Mouse (Mus musculus): ENCODE measurements around the gene Cenpb.

DNA sequence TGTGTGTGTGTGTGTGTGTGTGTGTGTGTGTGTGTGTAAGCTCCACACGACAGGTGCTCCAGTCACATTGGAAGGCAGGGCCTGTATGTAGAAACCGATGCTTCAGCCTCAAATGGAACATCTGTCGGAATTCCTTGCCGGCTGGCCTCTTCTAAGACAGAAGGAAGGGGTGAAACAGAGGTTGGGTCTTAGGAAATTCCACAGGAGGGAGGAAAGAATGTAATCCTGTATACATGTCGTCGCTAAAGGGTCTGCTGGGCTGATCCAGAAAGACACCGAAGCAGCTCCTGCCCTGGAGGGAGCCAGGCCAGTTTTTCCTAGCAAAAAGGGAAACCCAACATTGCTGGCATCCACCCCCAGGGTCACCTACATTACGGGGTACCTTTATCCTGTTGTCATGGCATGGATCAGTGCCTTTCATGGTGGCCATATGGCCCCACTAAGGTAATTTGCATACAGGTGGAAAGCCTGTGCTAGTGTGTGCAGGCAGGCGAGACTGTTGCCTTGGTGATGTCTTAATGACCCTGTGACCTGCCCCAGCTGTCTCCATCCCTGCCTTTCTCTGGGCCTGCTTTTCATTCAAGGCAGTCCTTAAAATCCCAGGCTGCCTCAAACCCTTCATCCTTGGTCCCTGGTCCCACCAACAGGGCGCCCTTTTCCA, 10.6 kb upstream of the Cenpb start:
- TF ChIP-seq CTCF (IDR thresholded peaks at IDR 0.05; ENCODE audit: low read depth) (no peak), EP300 (IDR thresholded peaks at IDR 0.05; ENCODE audit: low read depth) (no peak)

Measured in heart, postnatal 0 days (tissue).